Mouse (Mus musculus) small intestine, adult 2 months (tissue): ENCODE data around the gene Olfr1198.

Experiments used
- CTCF ChIP-seq: fragments of 200-500 bp; IDR thresholded peaks from 2 replicates; pipeline ENCODE4 v1.5.1; 2012; ENCODE audit warnings: low read depth, mild to moderate bottlenecking, control low read depth, inconsistent platforms, low read length, moderate library complexity, mixed read lengths; ENCODE audit not compliant: insufficient replicate concordance, insufficient read length; ENCODE audit errors: extremely low read depth
- POLR2A ChIP-seq: fragments of 200-500 bp; IDR thresholded peaks from 2 replicates; pipeline ENCODE4 v1.6.1; 2012; ENCODE audit warnings: low read depth, mild to moderate bottlenecking, control low read depth, inconsistent platforms, low read length, moderate library complexity

DNA sequence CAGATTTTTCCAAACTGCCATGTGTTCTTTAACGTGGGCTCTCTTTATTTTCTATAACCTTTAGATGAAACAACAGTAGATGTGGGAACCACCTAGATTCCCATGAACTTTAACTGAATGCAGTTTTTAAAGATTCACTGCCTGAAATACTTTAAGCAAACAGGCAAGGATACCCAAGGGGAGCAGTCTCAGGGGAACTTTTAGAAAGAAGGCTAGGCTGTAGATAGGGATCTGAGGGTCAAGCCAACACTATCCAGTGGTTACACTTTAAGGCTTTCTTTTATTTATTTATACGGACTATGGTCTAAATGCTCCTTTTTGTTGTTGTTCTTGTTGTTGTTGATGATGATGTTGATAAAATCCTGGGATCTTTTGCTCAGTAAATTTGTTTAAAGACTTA lies 19.2 kb upstream of the Olfr1198 start, which contains the start of gene Olfr1200:
- TF ChIP-seq CTCF (no peak), POLR2A (no peak)
